Mouse (Mus musculus): Measurements from ENCODE around the gene Rln3. TPM values are rescaled to one million over a fixed set of nuclear protein-coding genes. Genes with fewer than 3 reads are reported as not detected.

Rln3 gene
- total RNA-seq, 1 experiment from 2014 or later: not detected

- no peak for ATAC-seq (ENCODE audit: extremely low read depth, insufficient number of reproducible peaks, low FRiP score, poor library complexity, severe bottlenecking)
Measured at GRCm38 (mm10) chr8:84002957-84003611, 41.7 kb downstream of the Rln3 start.

DNA sequence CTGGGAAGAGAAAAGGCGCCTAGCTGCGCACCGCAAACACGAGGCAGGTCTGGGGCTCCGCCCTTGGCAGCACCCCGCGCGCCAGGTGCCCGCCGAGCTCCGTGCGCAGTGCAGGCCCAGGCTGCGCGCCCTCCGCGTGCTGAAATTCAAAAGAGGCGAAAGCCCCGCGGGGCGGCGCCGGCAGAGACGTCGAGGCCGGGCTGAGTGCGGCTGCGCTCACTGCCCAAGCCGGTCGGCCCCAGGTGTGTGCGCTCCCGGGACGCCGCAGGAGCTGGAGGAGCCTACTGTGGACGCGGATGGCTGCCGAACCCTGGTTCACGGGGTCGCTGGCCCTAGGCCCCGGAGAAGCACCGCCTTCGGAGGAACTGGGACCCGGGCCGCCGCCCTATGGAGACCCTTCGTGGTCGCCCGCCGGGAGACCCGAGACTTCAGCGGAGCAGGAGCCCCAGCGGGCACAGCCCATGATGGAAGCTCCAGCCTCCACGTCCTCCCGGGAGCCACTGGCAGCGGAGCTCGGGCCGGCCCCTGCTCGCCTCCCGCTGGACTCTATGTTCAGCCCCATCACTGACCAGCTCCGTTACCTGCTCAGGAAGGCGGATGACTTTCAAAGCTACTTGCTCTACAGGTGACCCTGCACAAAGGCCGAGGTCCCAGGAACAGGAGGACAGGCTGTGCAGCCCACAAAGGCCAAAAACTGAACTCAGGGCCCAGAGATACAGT, 43.4 kb downstream of the Rln3 start, which contains the start of gene 1700067K01Rik:
TSS of gene 1700067K01Rik (plus strand) at position 222 of the 720 bp plus-strand sequence.
- ATAC-seq (ENCODE audit: extremely low read depth, insufficient number of reproducible peaks, low FRiP score, poor library complexity, severe bottlenecking): no peak

DNA sequence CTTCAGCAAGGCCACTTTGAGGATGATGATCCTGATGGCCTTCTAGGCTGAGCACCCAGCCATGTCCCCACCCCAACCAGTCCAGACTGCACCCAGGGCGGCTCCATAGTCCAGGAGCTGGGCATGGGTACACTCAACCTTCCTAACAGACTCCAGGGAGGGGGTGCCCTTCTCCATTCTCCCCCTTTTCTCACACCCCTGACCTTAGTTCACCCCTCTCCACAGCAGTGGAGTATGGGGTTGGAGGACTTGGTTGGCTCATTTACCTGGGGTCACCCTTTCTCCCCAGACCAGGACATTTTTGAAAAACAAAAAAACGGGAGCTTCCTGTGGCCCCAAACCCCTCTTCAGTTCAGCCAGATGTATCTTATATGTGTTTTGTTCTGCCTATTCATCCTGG, 45.0 kb downstream of the Rln3 start:
- ATAC-seq (ENCODE audit: extremely low read depth, insufficient number of reproducible peaks, low FRiP score, poor library complexity, severe bottlenecking): no peak

DNA sequence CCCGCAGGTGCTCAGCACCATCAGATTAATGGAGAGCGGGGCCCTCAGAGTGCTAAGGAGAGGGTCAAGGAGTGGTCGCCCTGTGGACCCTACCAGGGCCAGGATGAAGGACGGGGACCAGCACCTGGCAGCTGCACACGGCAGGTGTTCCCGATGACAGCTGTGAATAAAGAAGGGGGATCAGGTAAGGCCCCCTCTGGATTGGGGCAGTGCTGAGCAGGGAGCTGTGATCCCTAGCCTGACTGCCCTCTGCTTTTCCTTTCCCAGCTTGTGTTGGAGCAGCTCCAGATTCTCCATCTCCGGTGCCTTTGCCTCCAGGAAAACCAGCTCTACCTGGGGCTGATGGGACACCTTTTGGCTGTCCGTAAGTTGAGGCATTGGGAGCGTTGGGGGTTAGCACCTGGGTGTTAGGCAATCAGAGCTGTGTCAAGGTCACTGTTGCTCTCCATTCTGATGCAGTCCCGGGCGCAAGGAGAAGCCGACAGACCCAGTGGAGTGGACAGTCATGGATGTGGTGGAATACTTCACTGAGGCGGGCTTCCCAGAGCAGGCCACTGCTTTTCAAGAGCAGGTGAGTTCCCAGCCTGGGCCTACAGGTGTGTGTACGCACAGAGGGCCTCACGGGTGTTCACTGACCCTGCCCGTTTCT, 45.6 kb downstream of the Rln3 start:
- ATAC-seq (ENCODE audit: extremely low read depth, insufficient number of reproducible peaks, low FRiP score, poor library complexity, severe bottlenecking): no peak

DNA sequence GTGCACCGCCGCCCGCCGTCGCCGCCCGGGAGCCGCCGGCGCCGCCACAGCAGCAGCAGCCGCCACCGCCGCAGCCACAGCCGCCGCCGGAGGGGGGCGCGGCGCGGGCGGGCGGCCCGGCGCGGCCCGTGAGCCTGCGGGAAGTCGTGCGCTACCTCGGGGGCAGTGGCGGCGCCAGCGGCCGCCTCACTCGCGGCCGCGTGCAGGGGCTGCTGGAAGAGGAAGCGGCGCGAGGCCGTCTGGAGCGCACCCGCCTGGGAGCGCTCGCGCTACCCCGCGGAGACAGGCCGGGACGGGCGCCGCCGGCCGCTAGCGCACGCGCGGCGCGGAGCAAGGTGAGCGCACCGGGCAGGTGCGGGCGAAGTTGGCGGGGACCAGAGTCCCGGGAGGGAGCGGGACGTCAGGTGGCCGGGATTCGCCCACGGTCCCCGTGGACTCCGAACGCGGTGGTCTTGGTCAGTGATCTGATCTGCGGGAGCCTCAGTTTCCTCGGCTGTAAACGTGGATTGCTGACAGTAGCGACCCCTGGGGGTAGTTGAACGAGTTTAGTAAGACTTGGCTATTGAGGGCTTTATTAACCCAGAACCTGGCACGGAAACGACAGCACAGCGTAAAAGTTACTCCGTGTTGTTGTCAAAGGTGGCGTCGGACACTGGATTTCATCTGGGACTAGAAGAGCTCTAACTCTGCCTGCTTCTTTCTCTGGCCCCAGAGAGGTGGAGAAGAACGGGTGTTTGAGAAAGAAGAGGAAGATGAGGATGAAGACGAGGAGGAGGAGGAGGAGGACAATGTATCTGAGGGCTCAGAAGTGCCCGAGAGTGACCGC, 46.4 kb downstream of the Rln3 start:
- peak; percentile 34; the same call in 1 of the 2 replicates for ATAC-seq (ENCODE audit: extremely low read depth, insufficient number of reproducible peaks, low FRiP score, poor library complexity, severe bottlenecking)

DNA sequence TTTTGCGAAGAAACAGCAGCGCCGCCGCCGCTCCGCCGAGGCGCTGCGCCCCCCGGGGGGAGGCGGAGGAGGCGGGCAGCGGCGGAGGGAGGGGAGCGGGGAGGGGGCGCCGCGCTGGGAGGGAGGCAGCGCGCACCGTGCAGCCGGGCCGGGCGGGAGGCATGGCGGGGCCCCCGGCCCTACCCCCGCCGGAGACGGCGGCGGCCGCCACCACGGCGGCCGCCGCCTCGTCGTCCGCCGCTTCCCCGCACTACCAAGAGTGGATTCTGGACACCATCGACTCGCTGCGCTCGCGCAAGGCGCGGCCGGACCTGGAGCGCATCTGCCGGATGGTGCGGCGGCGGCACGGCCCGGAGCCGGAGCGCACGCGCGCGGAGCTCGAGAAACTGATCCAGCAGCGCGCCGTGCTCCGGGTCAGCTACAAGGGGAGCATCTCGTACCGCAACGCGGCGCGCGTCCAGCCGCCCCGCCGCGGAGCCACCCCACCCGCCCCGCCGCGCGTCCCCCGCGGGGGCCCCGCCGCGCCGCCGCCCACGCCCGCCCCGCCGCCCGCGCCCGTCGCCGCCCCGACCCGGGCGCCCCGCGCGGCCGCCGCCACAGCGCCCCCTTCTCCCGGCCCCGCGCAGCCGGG, 47.2 kb downstream of the Rln3 start, which contains the start of gene Samd1:
TSS of gene Samd1 (plus strand) at position 162 of the 631 bp plus-strand sequence.
- no peak for ATAC-seq (ENCODE audit: extremely low read depth, insufficient number of reproducible peaks, low FRiP score, poor library complexity, severe bottlenecking)

DNA sequence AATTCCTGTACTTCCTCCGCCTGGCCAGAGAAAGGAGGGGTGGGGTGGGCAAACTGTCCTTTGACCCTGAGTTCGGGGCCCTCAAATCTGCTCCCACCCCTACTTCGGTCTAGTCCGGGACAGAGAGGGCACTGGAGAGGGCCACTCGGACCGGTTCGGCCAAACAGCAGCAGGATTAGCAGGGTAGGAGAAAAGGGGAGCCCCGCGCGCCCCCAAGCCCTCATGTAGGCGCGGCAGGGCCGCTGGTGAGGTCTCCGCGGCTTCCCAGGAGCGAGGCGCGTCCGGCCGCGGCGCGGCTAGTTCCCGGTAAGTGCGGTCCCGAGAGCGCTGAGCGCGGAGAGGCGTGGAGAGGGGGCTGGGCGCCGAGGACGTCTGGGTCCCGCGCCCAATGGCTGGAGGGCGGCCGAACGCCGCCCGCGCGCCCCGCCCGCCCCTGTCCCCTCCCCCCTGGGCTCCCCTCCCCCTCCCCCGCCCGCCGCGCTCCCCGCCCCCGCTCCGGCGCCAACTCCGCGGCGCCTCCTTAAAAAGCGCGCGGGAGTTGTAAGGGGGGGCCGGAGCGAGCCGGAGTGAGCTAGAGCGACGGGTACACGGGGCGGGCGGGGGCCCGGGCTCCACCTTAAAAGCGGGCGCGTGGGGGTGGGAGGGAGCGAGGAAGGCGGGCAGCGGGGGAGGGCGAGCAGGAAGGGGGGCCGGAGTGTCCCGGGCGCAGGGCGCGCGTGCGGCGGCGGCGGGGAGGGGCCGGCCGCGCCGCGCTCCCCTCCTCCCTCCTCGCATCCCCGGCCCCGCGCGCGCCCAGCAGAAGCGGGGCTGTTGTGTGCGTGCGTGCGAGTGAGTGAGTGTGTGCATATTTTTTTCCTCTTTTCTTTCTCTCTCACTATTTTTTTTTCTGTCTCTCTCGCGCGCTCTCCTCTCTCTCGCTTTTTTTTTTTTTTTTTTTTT, 48.0 kb downstream of the Rln3 start:
- ATAC-seq (ENCODE audit: extremely low read depth, insufficient number of reproducible peaks, low FRiP score, poor library complexity, severe bottlenecking): peak; percentile 38

DNA sequence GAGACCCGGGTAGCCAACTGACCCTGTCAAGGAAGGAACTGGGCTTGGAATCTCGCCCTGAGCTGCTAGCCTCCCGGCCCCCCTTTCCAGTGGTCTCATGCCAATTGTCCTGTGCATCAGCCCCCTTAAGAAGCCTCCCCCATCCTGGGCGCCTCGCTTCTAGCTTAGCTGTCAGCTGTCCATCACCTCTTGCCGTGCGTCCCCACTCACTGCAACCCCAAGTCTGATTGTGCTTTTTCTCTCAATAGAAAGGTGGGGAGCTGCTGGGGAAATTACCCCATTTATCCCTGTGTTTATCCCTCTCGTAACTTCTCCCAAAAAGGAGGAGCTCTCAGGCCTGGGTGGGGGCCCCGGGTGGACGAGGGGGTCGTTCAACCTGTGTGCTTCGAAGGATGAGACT, 48.8 kb downstream of the Rln3 start:
- ATAC-seq (ENCODE audit: extremely low read depth, insufficient number of reproducible peaks, low FRiP score, poor library complexity, severe bottlenecking): no peak

DNA sequence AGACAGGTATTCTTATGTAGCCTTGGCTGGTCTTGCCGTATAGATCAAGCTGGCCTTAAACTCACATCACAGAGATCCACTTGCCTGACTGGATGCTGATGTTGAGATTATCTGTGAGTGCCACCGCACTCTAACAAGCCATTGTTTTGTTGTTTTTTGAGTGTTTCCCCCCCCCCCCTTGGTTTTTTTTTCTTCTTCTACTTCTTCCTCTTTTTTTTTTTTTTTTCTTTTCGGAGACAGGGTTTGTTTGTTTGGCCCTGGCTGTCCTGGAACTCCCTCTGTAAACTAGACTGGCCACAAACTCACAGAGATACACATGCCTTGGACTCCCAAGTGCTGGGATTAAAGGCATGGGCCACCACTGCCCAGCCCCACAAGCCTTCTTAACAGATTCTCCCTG, 50.8 kb downstream of the Rln3 start:
- ATAC-seq (ENCODE audit: extremely low read depth, insufficient number of reproducible peaks, low FRiP score, poor library complexity, severe bottlenecking): no peak

Other genes starting within 250 kb of the Rln3 start
- gene Adgrl1, start 144.9 kb downstream of the Rln3 start, total RNA-seq (2017): 2.8 and 5.5 TPM in 2 replicates
- 0.93 and 1.7 TPM in 2 replicates for gene Gm10644, start 89.8 kb downstream of the Rln3 start, total RNA-seq (2017)
- gene Asf1b, start 89.5 kb downstream of the Rln3 start, total RNA-seq (2017): 0.70 and 2.3 TPM in 2 replicates
- gene Prkaca, start 72.0 kb downstream of the Rln3 start, total RNA-seq (2017): 13.4 and 17.1 TPM in 2 replicates
- 42.8 and 44.8 TPM in 2 replicates for gene Samd1, start 47.3 kb downstream of the Rln3 start, total RNA-seq (2017)
- 0.86 and 2.4 TPM in 2 replicates for gene 1700067K01Rik, start 43.5 kb downstream of the Rln3 start, total RNA-seq (2017)
- gene 2210011C24Rik, start 32.8 kb downstream of the Rln3 start, total RNA-seq (2017): not detected in 2 replicates
- 0.25 and 0.35 TPM in 2 replicates for gene Palm3, start 23.5 kb downstream of the Rln3 start, total RNA-seq (2017)
- 47.3 and 47.8 TPM in 2 replicates for gene Il27ra, start 2.4 kb downstream of the Rln3 start, total RNA-seq (2017)
- 12.3 and 12.5 TPM in 2 replicates for gene Gm10643, start 20.1 kb upstream of the Rln3 start, total RNA-seq (2017)
- gene Rfx1, start 21.8 kb upstream of the Rln3 start, total RNA-seq (2017): 35.2 and 37.9 TPM in 2 replicates
- gene Dcaf15, start 59.8 kb upstream of the Rln3 start, total RNA-seq (2017): 18.7 and 20.5 TPM in 2 replicates
- 0.61 and 1.3 TPM in 2 replicates for gene Podnl1, start 81.0 kb upstream of the Rln3 start, total RNA-seq (2017)
- gene Cc2d1a, start 102.9 kb upstream of the Rln3 start, total RNA-seq (2017): 15.7 and 17.7 TPM in 2 replicates
- gene 4930432K21Rik, start 103.0 kb upstream of the Rln3 start, total RNA-seq (2017): 0.93 and 2.7 TPM in 2 replicates
- gene Nanos3, start 140.2 kb upstream of the Rln3 start, total RNA-seq (2017): not detected in 2 replicates
- 23.6 and 28.4 TPM in 2 replicates for gene Zswim4, start 192.1 kb upstream of the Rln3 start, total RNA-seq (2017)
- gene D8Ertd738e, start 204.7 kb upstream of the Rln3 start, total RNA-seq (2017): 130 and 147 TPM in 2 replicates
- gene Mri1, start 212.3 kb upstream of the Rln3 start, total RNA-seq (2017): 11.9 and 19.9 TPM in 2 replicates
- 22.5 and 25.3 TPM in 2 replicates for gene Ccdc130, start 225.4 kb upstream of the Rln3 start, total RNA-seq (2017)